Mouse (Mus musculus): ENCODE results near the gene Dpf2.

- no peak for TF ChIP-seq EP300 (IDR thresholded peaks at IDR 0.05)
- no peak for TF ChIP-seq CTCF (IDR thresholded peaks at IDR 0.05)
Measured at GRCm38 (mm10) chr19:5955704-5956670, 43.2 kb upstream of the Dpf2 start.

Measured in lung, postnatal 0 days (tissue).